Mouse (Mus musculus): ENCODE measurements around the gene Dnajc6. TPM values are rescaled to one million over a fixed set of nuclear protein-coding genes. Genes with fewer than 3 reads are reported as not detected.

The Dnajc6 gene
- polyA plus RNA-seq, 1 experiment from 2014 or later: 2.0 TPM

GRCm38 (mm10) chr4:101603635-101604034, 107.2 kb downstream of the Dnajc6 start:
- Histone ChIP-seq H3K4me3 (no peak overlapping the region), H3K27ac (no peak overlapping the region), H3K9ac (no peak overlapping the region), H3K9me3 (no peaks in the 10 kb centered on the region), H3K4me1 (peaks cover 6% of the 10 kb centered on the region; the same call in 1 of the 2 replicates), H3K36me3 (no peaks in the 10 kb centered on the region), H3K4me2 (no peak overlapping the region), H3K27me3 (no peaks in the 10 kb centered on the region)
- ATAC-seq (ENCODE audit: insufficient number of reproducible peaks, insufficient read depth, low FRiP score, low TSS enrichment, low read depth): no peak
- WGBS: 68% methylated on average over 3 of the region's 3 CpGs

- no peak overlapping the region for H3K9ac ChIP-seq
- no peak for ATAC-seq (ENCODE audit: insufficient number of reproducible peaks, insufficient read depth, low FRiP score, low TSS enrichment, low read depth)
- no peaks in the 10 kb centered on the region for H3K9me3 ChIP-seq
- H3K4me1 ChIP-seq: no peaks in the 10 kb centered on the region
- no peak overlapping the region for H3K27ac ChIP-seq
- WGBS: 67% methylated on average over 5 of the region's 5 CpGs
- H3K36me3 ChIP-seq: no peaks in the 10 kb centered on the region
- H3K27me3 ChIP-seq: no peaks in the 10 kb centered on the region
- H3K4me3 ChIP-seq: no peak overlapping the region
- no peak overlapping the region for H3K4me2 ChIP-seq
Observed at GRCm38 (mm10) chr4:101616520-101616919, 120.1 kb downstream of the Dnajc6 start.

GRCm38 (mm10) chr4:101617742-101618141, 121.3 kb downstream of the Dnajc6 start:
- WGBS: 61% methylated on average over 2 of the region's 2 CpGs
- Histone ChIP-seq H3K9me3 (no peaks in the 10 kb centered on the region), H3K27me3 (no peaks in the 10 kb centered on the region), H3K4me1 (no peaks in the 10 kb centered on the region), H3K4me3 (no peak overlapping the region), H3K9ac (no peak overlapping the region), H3K27ac (no peak overlapping the region), H3K36me3 (no peaks in the 10 kb centered on the region), H3K4me2 (no peak overlapping the region)
- ATAC-seq (ENCODE audit: insufficient number of reproducible peaks, insufficient read depth, low FRiP score, low TSS enrichment, low read depth): no peak

GRCm38 (mm10) chr4:101620206-101620605, 123.8 kb downstream of the Dnajc6 start:
- 56% methylated on average over 2 of the region's 2 CpGs for WGBS
- Histone ChIP-seq H3K4me1 (no peaks in the 10 kb centered on the region), H3K36me3 (no peaks in the 10 kb centered on the region), H3K4me3 (no peak overlapping the region), H3K27me3 (no peaks in the 10 kb centered on the region), H3K9ac (no peak overlapping the region), H3K27ac (no peak overlapping the region), H3K4me2 (no peak overlapping the region), H3K9me3 (no peaks in the 10 kb centered on the region)
- ATAC-seq (ENCODE audit: insufficient number of reproducible peaks, insufficient read depth, low FRiP score, low TSS enrichment, low read depth): no peak

GRCm38 (mm10) chr4:101621241-101621640, 124.8 kb downstream of the Dnajc6 start:
- Histone ChIP-seq H3K4me2 (no peak overlapping the region), H3K9me3 (no peaks in the 10 kb centered on the region), H3K4me1 (no peaks in the 10 kb centered on the region), H3K9ac (no peak overlapping the region), H3K27me3 (no peaks in the 10 kb centered on the region), H3K4me3 (no peak overlapping the region), H3K27ac (no peak overlapping the region), H3K36me3 (no peaks in the 10 kb centered on the region)
- WGBS: 80% methylated on average over 5 of the region's 5 CpGs
- no peak for ATAC-seq (ENCODE audit: insufficient number of reproducible peaks, insufficient read depth, low FRiP score, low TSS enrichment, low read depth)

DNA sequence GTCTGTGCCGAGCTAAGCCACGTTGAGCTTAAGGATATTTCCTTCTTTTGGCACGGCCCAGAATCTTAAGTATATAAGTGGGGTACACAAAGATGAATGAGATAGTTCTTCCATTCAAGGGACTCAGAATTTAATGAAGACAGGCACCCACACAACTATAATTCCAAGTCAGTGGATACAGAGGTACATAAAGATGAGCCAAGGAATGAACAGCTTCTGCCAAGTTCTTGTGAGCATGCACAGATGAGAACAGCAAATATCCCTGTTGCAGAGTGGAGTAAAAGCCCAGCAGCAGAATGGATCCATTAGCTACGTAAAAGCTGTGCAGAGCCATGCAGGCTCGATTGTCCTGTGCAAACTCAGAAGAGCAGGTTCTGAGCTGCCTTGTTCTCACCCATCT, 128.8 kb downstream of the Dnajc6 start:
- Histone ChIP-seq H3K9ac (no peak overlapping the region), H3K27ac (no peak overlapping the region), H3K27me3 (no peaks in the 10 kb centered on the region), H3K4me1 (no peaks in the 10 kb centered on the region), H3K36me3 (no peaks in the 10 kb centered on the region), H3K4me2 (no peak overlapping the region), H3K9me3 (no peaks in the 10 kb centered on the region), H3K4me3 (no peak overlapping the region)
- 88% methylated on average over 5 of the region's 5 CpGs for WGBS
- ATAC-seq (ENCODE audit: insufficient number of reproducible peaks, insufficient read depth, low FRiP score, low TSS enrichment, low read depth): no peak

- Histone ChIP-seq H3K27ac (no peak overlapping the region), H3K4me1 (no peaks in the 10 kb centered on the region), H3K9ac (no peak overlapping the region), H3K36me3 (no peaks in the 10 kb centered on the region), H3K27me3 (no peaks in the 10 kb centered on the region), H3K4me3 (no peak overlapping the region), H3K4me2 (no peak overlapping the region), H3K9me3 (no peaks in the 10 kb centered on the region)
- no peak for ATAC-seq (ENCODE audit: insufficient number of reproducible peaks, insufficient read depth, low FRiP score, low TSS enrichment, low read depth)
- 74% methylated on average over 2 of the region's 2 CpGs for WGBS
Observed at GRCm38 (mm10) chr4:101635596-101635995, 139.1 kb downstream of the Dnajc6 start.

GRCm38 (mm10) chr4:101637472-101637871, 141.0 kb downstream of the Dnajc6 start:
- Histone ChIP-seq H3K27ac (no peak overlapping the region), H3K4me3 (no peak overlapping the region), H3K4me2 (no peak overlapping the region), H3K9me3 (no peaks in the 10 kb centered on the region), H3K4me1 (no peaks in the 10 kb centered on the region), H3K27me3 (no peaks in the 10 kb centered on the region), H3K9ac (no peak overlapping the region), H3K36me3 (no peaks in the 10 kb centered on the region)
- 98% methylated on average over 1 of the region's 1 CpGs for WGBS
- ATAC-seq (ENCODE audit: insufficient number of reproducible peaks, insufficient read depth, low FRiP score, low TSS enrichment, low read depth): no peak

GRCm38 (mm10) chr4:101640631-101641030, 144.2 kb downstream of the Dnajc6 start:
- H3K27ac ChIP-seq: no peak overlapping the region
- no peaks in the 10 kb centered on the region for H3K36me3 ChIP-seq
- no peak overlapping the region for H3K9ac ChIP-seq
- H3K4me1 ChIP-seq: no peaks in the 10 kb centered on the region
- no peak overlapping the region for H3K4me3 ChIP-seq
- WGBS: 74% methylated on average over 5 of the region's 5 CpGs
- no peak for ATAC-seq (ENCODE audit: insufficient number of reproducible peaks, insufficient read depth, low FRiP score, low TSS enrichment, low read depth)
- H3K27me3 ChIP-seq: no peaks in the 10 kb centered on the region
- H3K4me2 ChIP-seq: no peak overlapping the region
- H3K9me3 ChIP-seq: no peaks in the 10 kb centered on the region

DNA sequence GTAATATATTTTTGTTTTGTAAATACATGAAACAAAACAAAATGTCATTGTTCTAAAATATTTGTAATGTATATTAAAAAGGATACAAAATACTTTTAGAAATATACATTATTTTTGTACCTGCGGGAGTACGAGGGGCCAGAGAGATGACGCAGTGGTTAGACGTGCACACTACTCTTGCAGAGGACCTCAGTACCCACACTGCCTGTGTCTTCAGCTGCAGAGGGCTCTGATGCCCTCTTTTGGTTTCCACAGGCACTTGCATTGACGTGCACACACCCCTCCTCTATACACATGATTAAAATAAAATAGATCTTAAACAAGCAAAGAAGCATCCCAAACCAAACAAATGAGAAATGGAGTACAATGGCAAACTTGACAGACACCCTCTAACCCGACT, 146.3 kb downstream of the Dnajc6 start:
- Histone ChIP-seq H3K9me3 (no peaks in the 10 kb centered on the region), H3K4me3 (no peak overlapping the region), H3K27ac (no peak overlapping the region), H3K36me3 (no peaks in the 10 kb centered on the region), H3K4me2 (no peak overlapping the region), H3K27me3 (no peaks in the 10 kb centered on the region), H3K4me1 (peaks cover 4% of the 10 kb centered on the region; the same call in 1 of the 2 replicates), H3K9ac (no peak overlapping the region)
- ATAC-seq (ENCODE audit: insufficient number of reproducible peaks, insufficient read depth, low FRiP score, low TSS enrichment, low read depth): no peak
- WGBS: 79% methylated on average over 6 of the region's 6 CpGs

DNA sequence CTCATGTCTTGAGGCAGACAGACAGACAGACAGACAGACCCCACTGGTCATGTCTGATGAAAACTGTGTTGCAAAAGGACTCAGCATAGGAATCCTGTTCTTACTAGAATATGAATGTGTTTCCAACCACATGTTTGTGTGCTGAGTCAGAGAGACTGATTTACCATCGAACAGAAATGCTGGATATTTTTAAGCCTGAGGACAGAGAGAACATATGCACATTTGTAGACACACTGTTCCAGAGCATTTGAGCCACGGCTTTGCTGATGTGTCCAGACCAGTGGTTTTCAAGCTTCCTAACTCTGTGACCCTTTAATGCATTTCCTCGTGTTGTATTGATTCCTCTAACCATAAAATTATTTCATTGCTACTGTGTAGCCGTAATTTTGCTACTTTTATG, 146.8 kb downstream of the Dnajc6 start:
- no peak for ATAC-seq (ENCODE audit: insufficient number of reproducible peaks, insufficient read depth, low FRiP score, low TSS enrichment, low read depth)
- no peaks in the 10 kb centered on the region for H3K27me3 ChIP-seq

GRCm38 (mm10) chr4:101646857-101647195, 150.4 kb downstream of the Dnajc6 start:
- WGBS: under 1% methylated on average over 8 of the region's 8 CpGs
- H3K9me3 ChIP-seq: no peaks in the 10 kb centered on the region
- H3K9ac ChIP-seq: peak overlapping the region; percentile 72
- H3K4me3 ChIP-seq: peak overlapping the region; percentile 88
- peak overlapping the region; percentile 61 for H3K4me2 ChIP-seq
- H3K4me1 ChIP-seq: peaks cover 19% of the 10 kb centered on the region
- H3K27me3 ChIP-seq: no peaks in the 10 kb centered on the region
- peak; percentile 16; the same call in 1 of the 2 replicates for ATAC-seq (ENCODE audit: insufficient number of reproducible peaks, insufficient read depth, low FRiP score, low TSS enrichment, low read depth)
- H3K36me3 ChIP-seq: no peaks in the 10 kb centered on the region
- peak overlapping the region; percentile 88 for H3K27ac ChIP-seq

More for the DNA sequence above, 146.8 kb downstream of the Dnajc6 start:
- Histone ChIP-seq H3K36me3 (no peaks in the 10 kb centered on the region), H3K9me3 (no peaks in the 10 kb centered on the region), H3K27ac (no peak overlapping the region), H3K4me1 (peaks cover 4% of the 10 kb centered on the region; the same call in 1 of the 2 replicates), H3K4me3 (no peak overlapping the region), H3K9ac (no peak overlapping the region), H3K4me2 (no peak overlapping the region)
- 81% methylated on average over 4 of the region's 4 CpGs for WGBS

All from embryonic facial prominence, embryonic 13.5 days (tissue).